Mouse (Mus musculus): ENCODE measurements around the gene Selplg. TPM values are rescaled to one million over a fixed set of nuclear protein-coding genes. Genes with fewer than 3 reads are reported as not detected.

The Selplg gene
- polyA plus RNA-seq, 1 experiment from 2014 or later, result 1.2 TPM

DNA sequence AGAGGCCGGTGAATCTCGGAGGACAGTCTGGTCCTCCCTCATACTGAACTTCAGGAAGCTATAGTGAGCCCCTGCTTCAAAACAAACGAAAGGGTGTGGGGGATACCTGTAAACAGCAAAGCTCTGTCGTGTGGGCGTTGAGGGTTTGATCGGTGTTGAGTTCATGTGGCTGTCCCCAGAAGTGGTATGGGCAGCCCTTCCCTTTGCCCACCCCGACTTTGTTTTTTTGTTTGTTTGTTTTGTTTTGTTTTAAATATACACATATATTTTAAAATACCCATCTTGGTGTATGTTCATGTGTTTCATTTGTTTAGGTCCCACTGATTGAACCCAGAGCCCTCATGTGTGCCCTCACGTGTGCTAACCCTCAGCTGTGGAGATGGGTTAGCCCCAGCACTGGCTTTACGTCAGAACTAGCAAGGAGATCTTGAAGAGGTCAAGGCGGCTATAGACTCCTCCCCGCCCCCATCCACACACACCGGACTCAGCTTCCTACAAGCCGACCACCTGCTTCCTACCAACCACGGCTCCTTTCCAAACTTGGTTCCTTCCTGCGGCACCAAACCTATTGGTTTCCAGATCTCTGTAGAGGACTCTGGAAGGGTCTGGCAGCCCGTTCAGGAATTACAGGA is 988 bp upstream of the Selplg start:
- peaks cover 4% of the 10 kb centered on the region; the same call in 1 of the 2 replicates for H3K36me3 ChIP-seq
- H3K9ac ChIP-seq (replicated peaks), result no peak overlapping the region
- H3K9me3 ChIP-seq, result no peaks in the 10 kb centered on the region
- 75% methylated on average over 16 of the region's 16 CpGs for WGBS
- no peaks in the 10 kb centered on the region for H3K27me3 ChIP-seq
- H3K4me3 ChIP-seq (replicated peaks), result no peak overlapping the region
- H3K4me1 ChIP-seq (replicated peaks), result no peaks in the 10 kb centered on the region
- no peak overlapping the region for H3K4me2 ChIP-seq (replicated peaks)
- H3K27ac ChIP-seq, result no peak overlapping the region
- no peak for ATAC-seq

DNA sequence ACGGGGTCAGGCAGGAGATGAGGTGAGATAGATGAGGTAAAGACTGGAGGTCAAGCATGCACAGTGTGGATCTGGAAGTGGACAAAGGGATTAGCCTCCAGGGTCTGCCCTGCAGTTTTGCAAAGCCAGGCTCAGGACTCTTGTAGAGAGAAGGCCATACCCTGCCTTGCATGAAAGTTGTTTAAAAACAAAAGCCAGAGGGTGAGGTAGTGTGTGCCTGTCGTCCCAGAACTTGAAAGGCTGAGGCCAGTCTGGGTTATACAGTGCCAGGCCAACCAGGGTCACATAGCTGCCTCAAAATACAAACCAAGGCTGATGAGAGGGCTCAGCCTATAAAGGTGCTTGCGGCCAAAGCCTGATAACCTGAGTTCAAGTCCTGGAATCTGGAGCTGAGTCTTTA is 703 bp downstream of the Selplg start:
- ATAC-seq, result no peak
- H3K27ac ChIP-seq, result no peak overlapping the region
- 62% methylated on average over 3 of the region's 3 CpGs for WGBS

DNA sequence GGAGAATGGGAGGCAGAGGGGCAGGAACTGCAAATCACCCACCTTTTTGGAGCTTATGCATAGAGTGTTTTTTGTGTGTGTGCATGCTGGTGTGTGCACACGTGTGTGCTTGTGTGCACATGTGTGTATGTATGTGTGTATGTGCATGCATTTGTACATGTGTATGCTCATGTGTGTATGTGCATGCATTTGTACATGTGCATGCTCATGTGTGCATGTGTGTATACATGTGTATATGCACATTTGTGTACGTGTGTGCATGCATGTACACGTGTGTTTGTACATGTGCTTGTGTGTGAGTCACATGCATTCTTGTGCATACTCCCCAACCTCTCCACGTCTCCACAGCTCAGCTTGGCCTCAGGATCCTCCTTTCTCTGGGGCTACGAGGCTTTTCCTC is 1.6 kb downstream of the Selplg start:
- Histone ChIP-seq H3K27me3 (no peaks in the 10 kb centered on the region), H3K36me3 (no peaks in the 10 kb centered on the region), H3K27ac (no peak overlapping the region), H3K4me3 (replicated peaks) (no peak overlapping the region), H3K9ac (replicated peaks) (no peak overlapping the region), H3K4me1 (replicated peaks) (no peaks in the 10 kb centered on the region), H3K4me2 (replicated peaks) (no peak overlapping the region), H3K9me3 (no peaks in the 10 kb centered on the region)
- ATAC-seq, result no peak
- WGBS, result 91% methylated on average over 5 of the region's 5 CpGs

More for the DNA sequence above, 703 bp downstream of the Selplg start:
- no peak overlapping the region for H3K4me2 ChIP-seq (replicated peaks)
- no peaks in the 10 kb centered on the region for H3K4me1 ChIP-seq (replicated peaks)
- no peak overlapping the region for H3K9ac ChIP-seq (replicated peaks)
- H3K27me3 ChIP-seq, result no peaks in the 10 kb centered on the region
- no peak overlapping the region for H3K4me3 ChIP-seq (replicated peaks)
- H3K36me3 ChIP-seq, result no peaks in the 10 kb centered on the region
- H3K9me3 ChIP-seq, result no peaks in the 10 kb centered on the region

GRCm38 (mm10) chr5:113830292-113830643 is 2.2 kb downstream of the Selplg start:
- no peak for ATAC-seq
- Histone ChIP-seq H3K4me2 (replicated peaks) (no peak overlapping the region), H3K27ac (no peak overlapping the region), H3K4me1 (replicated peaks) (no peaks in the 10 kb centered on the region), H3K36me3 (no peaks in the 10 kb centered on the region), H3K27me3 (no peaks in the 10 kb centered on the region), H3K4me3 (replicated peaks) (no peak overlapping the region), H3K9me3 (no peaks in the 10 kb centered on the region), H3K9ac (replicated peaks) (no peak overlapping the region)
- WGBS, result 80% methylated on average over 10 of the region's 10 CpGs

DNA sequence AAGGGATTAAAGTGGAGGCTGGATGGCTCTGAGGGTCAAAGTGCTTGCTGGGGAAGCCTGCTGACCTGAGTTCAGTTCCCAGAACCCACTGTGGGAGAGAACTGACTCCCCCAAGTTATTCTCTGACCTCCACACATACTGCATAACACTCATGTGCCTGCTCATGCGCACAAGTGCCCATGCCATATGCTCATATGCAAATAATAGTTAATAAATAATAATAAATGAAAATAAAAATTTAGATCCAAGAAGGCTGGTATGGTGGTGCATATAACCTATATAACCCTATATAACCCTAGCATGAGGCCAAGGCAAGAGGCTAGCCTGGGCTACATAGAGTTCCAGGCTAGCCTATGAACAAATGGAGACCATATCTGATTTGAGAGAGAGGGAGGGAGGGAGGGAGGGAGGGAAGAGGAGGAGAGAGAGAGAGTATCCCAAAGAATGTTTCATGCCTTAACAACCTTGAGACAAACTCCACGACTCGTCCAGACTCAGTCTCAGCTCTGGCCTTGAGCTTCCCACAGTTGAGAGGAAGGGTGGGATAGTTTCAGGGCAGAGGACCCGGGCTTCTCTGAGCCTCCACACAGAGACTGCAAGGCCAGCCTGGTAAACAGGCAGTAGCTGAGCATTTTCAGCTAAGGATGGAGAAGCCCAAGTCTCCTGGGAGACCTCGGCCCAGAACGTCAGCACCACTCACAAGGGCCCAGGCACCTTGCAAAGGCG is 2.7 kb downstream of the Selplg start:
- H3K4me1 ChIP-seq (replicated peaks), result no peaks in the 10 kb centered on the region
- no peak overlapping the region for H3K4me3 ChIP-seq (replicated peaks)
- 84% methylated on average over 7 of the region's 7 CpGs for WGBS
- ATAC-seq, result no peak
- no peaks in the 10 kb centered on the region for H3K9me3 ChIP-seq
- H3K9ac ChIP-seq (replicated peaks), result no peak overlapping the region
- no peaks in the 10 kb centered on the region for H3K36me3 ChIP-seq
- H3K4me2 ChIP-seq (replicated peaks), result no peak overlapping the region
- H3K27me3 ChIP-seq, result no peaks in the 10 kb centered on the region
- H3K27ac ChIP-seq, result no peak overlapping the region

DNA sequence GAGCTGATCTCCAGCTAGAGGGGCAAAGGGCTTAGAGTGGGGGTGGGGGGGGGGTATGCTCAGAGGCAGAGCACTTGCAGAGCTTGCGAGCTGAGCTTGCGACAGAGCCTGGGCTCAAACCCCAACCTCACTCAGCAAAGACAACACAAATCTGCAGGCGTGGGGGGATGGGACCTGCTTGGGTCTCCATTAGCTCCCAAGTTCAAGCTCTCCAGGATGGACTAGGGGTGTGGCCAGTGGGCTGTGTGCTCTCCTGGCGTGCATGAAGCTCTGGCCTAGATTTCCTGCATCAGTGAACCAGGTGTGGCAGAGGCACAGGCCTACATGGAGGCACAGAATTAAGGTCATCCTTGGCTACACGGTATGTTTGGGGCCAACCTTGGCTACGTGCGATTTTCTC is 4.0 kb downstream of the Selplg start:
- H3K9me3 ChIP-seq, result no peaks in the 10 kb centered on the region
- H3K36me3 ChIP-seq, result no peaks in the 10 kb centered on the region
- no peaks in the 10 kb centered on the region for H3K27me3 ChIP-seq
- no peak overlapping the region for H3K4me2 ChIP-seq (replicated peaks)
- no peak overlapping the region for H3K9ac ChIP-seq (replicated peaks)
- H3K27ac ChIP-seq, result no peak overlapping the region
- 61% methylated on average over 7 of the region's 7 CpGs for WGBS
- no peak overlapping the region for H3K4me3 ChIP-seq (replicated peaks)
- no peaks in the 10 kb centered on the region for H3K4me1 ChIP-seq (replicated peaks)
- ATAC-seq, result no peak

DNA sequence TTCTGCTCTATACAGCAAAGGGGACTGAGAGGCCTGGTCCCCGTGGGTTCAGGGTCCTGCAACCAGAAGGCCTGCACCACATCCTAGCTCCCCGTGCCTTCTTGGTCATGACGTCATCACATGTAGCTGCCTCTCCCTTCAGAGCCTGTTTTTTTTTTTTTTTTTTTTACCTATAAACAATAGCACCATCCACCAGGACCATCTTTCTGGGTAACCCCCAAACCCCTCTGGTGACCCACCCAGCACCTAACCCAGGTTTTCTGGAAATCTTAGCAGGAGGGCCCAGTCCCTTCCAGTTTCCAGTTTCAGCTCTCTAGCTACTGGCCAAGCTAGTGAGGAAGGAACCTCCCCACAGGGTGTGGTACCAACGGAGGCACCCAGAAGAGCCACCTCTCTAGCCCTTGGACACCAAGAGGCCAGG is 4.4 kb downstream of the Selplg start:
- Histone ChIP-seq H3K4me1 (replicated peaks) (no peaks in the 10 kb centered on the region), H3K4me2 (replicated peaks) (no peak overlapping the region), H3K27me3 (no peaks in the 10 kb centered on the region), H3K9ac (replicated peaks) (no peak overlapping the region), H3K27ac (no peak overlapping the region), H3K36me3 (no peaks in the 10 kb centered on the region), H3K9me3 (no peaks in the 10 kb centered on the region), H3K4me3 (replicated peaks) (no peak overlapping the region)
- WGBS, result 62% methylated on average over 4 of the region's 4 CpGs
- ATAC-seq, result no peak

DNA sequence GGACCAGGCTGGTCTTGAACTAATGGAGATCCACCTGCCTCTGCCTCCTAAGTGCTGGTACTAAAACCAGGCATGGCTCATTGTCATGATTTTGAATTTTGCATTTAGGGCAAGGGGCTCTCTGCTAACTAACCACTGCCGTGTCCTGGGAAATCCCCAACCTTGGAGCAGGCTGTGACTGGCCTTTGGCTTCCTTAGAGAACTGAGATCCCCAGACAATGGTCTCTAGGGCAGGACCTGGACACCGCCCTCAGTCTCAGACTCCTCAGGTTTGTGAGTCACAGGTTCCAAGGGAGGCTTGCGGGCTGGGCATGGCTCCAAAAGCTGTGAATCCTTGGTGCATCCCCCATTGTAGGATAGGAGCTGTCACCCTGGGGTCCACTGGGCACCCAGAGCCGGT is 5.8 kb downstream of the Selplg start:
- Histone ChIP-seq H3K27me3 (no peaks in the 10 kb centered on the region), H3K27ac (no peak overlapping the region), H3K9ac (replicated peaks) (no peak overlapping the region), H3K4me3 (replicated peaks) (no peak overlapping the region), H3K4me2 (replicated peaks) (no peak overlapping the region), H3K4me1 (replicated peaks) (no peaks in the 10 kb centered on the region), H3K36me3 (no peaks in the 10 kb centered on the region), H3K9me3 (no peaks in the 10 kb centered on the region)
- no peak for ATAC-seq
- 93% methylated on average over 4 of the region's 4 CpGs for WGBS

- no peak overlapping the region for H3K4me2 ChIP-seq (replicated peaks)
- H3K9ac ChIP-seq (replicated peaks), result no peak overlapping the region
- ATAC-seq, result no peak
- no peaks in the 10 kb centered on the region for H3K9me3 ChIP-seq
- H3K36me3 ChIP-seq, result no peaks in the 10 kb centered on the region
- no peaks in the 10 kb centered on the region for H3K4me1 ChIP-seq (replicated peaks)
- WGBS, result 86% methylated on average over 7 of the region's 7 CpGs
- H3K4me3 ChIP-seq (replicated peaks), result no peak overlapping the region
- no peaks in the 10 kb centered on the region for H3K27me3 ChIP-seq
- H3K27ac ChIP-seq, result no peak overlapping the region
Observed at GRCm38 (mm10) chr5:113825558-113825957, 6.9 kb downstream of the Selplg start.

DNA sequence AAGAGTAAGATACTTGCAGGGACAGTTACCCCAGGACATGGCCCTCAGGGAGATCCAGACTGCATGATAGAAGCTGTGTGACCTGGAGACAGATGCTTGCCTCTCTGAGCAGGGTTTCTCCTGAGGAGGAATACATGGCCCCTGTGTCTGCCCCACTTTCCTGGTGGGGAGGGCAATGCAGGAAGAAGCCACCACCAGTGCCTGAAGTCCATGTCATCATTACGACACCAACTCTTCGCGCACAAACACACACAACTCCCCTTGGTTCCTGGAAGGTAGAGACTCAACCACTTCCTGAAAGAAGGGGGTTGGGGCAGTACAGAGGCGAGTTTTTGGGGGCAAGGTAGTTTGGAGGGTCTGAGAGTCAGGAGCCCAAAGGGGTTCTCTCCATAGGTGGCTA is 8.2 kb downstream of the Selplg start:
- no peak for ATAC-seq
- 79% methylated on average over 4 of the region's 4 CpGs for WGBS

GRCm38 (mm10) chr5:113818572-113818971 is 13.9 kb downstream of the Selplg start:
- Histone ChIP-seq H3K9ac (replicated peaks) (no peak overlapping the region), H3K4me1 (replicated peaks) (0 out of 2 replicates have a peak, but pooled peaks cover 4% of the 10 kb centered on the region), H3K9me3 (no peaks in the 10 kb centered on the region), H3K27ac (no peak overlapping the region), H3K27me3 (0 out of 2 replicates have a peak, but pooled peaks cover 10% of the 10 kb centered on the region), H3K4me2 (replicated peaks) (no peak overlapping the region), H3K4me3 (replicated peaks) (no peak overlapping the region), H3K36me3 (no peaks in the 10 kb centered on the region)
- ATAC-seq, result no peak
- WGBS, result 72% methylated on average over 14 of the region's 14 CpGs

More for the DNA sequence above, 8.2 kb downstream of the Selplg start:
- Histone ChIP-seq H3K9me3 (no peaks in the 10 kb centered on the region), H3K27me3 (no peaks in the 10 kb centered on the region), H3K36me3 (no peaks in the 10 kb centered on the region), H3K4me3 (replicated peaks) (no peak overlapping the region), H3K9ac (replicated peaks) (no peak overlapping the region), H3K4me2 (replicated peaks) (no peak overlapping the region), H3K4me1 (replicated peaks) (no peaks in the 10 kb centered on the region), H3K27ac (no peak overlapping the region)

GRCm38 (mm10) chr5:113815638-113816152 is 16.7 kb downstream of the Selplg start:
- Histone ChIP-seq H3K36me3 (no peaks in the 10 kb centered on the region), H3K4me1 (replicated peaks) (0 out of 2 replicates have a peak, but pooled peaks cover 4% of the 10 kb centered on the region), H3K4me3 (replicated peaks) (no peak overlapping the region), H3K9ac (replicated peaks) (no peak overlapping the region), H3K9me3 (peaks cover 5% of the 10 kb centered on the region; the same call in 1 of the 2 replicates), H3K4me2 (replicated peaks) (peak overlapping the region; percentile 1; the same call in 1 of the 2 replicates), H3K27me3 (0 out of 2 replicates have a peak, but pooled peaks cover 10% of the 10 kb centered on the region), H3K27ac (no peak overlapping the region)
- WGBS, result 12% methylated on average over 15 of the region's 15 CpGs
- ATAC-seq, result no peak

Measured in midbrain, embryonic 13.5 days (tissue).